Mouse (Mus musculus) hindbrain, embryonic 12.5 days (tissue): ENCODE measurements around the gene Catsper1. TPM values are rescaled to one million over a fixed set of nuclear protein-coding genes. Genes with fewer than 3 reads are reported as not detected.

Source experiments
- ATAC-seq: fragments of 200-750 bp; cut with Nextera tagmentation; 2 replicates; pipeline ENCODE4 v1.8.0; 2017; ENCODE audit warnings: moderate TSS enrichment; ENCODE audit not compliant: low FRiP score
- H3K27ac ChIP-seq: fragments of 300-500 bp; sonication (generic); 2 replicates; pipeline ENCODE4 v1.5.1; 2016; ENCODE audit warnings: mild to moderate bottlenecking
- H3K27me3 ChIP-seq: fragments of 300-500 bp; sonication (generic); 2 replicates; pipeline ENCODE4 v1.6.1; 2016; ENCODE audit warnings: mild to moderate bottlenecking
- H3K36me3 ChIP-seq: fragments of 300-500 bp; sonication (generic); 2 replicates; pipeline ENCODE4 v1.6.1; 2016; ENCODE audit warnings: mild to moderate bottlenecking
- H3K4me1 ChIP-seq: fragments of 300-500 bp; sonication (generic); 2 replicates; pipeline ENCODE4 v1.6.1; 2016
- H3K4me2 ChIP-seq: fragments of 300-500 bp; sonication (generic); replicated peaks from 2 replicates; pipeline ENCODE4 v1.6.1; 2016; ENCODE audit warnings: mild to moderate bottlenecking
- H3K4me3 ChIP-seq: fragments of 300-500 bp; sonication (generic); 2 replicates; pipeline ENCODE4 v1.5.1; 2016; ENCODE audit warnings: mild to moderate bottlenecking
- H3K9ac ChIP-seq: fragments of 300-500 bp; sonication (generic); 2 replicates; pipeline ENCODE4 v1.6.1; 2016; ENCODE audit warnings: mild to moderate bottlenecking, moderate library complexity
- H3K9me3 ChIP-seq: fragments of 300-500 bp; sonication (generic); replicated peaks from 2 replicates; pipeline ENCODE4 v1.6.1; 2016; ENCODE audit warnings: mild to moderate bottlenecking
- WGBS: fragments of 180-500 bp; shearing (Covaris S2); methylation state at CpG from one replicate; pipeline ENCODE4 v1.1.7; 2016; 5-methylcytosine and 5-hydroxymethylcytosine counted together
- polyA plus RNA-seq: library from polyadenylated mRNA; unstranded; fragments of >200 nt; fragmentation: Nextera tagmentation; extraction: Ambion mirVana; gene quantifications from 2 replicates; pipeline ENCODE4 v1.2.1, GENCODE M21; 2016

Catsper1 gene
- polyA plus RNA-seq, 1 experiment from 2014 or later = not detected

DNA sequence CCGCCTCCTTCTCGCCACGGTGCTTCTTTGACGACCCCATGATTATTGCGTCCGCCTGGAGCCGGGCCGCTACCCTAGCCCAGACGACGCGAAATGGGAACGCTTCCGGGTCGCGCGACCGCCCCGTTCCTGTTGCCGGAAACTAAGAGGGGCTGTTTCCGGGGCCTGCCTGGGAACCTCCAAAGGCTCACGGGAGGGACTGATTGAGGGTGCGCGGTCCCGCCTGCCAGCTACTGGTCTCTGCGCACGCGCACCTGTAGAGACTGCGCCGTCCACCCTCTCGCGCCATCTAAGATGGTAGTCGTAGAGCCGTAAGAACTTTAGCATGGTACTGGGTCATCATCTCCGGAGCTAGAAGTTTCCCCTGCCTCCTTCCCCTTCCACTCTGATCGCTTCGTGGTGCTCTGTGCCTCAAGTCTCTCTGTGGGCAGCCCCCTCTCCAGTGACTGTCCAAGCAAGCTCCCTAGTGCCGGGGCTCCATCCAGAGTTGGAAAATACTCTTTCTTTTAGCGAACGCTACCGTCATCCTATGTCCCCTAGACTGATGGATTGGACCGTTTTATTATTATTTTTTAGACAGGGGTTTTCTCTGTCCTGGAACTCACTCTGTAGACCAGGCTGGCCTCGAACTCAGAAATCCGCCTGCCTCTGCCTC, 53.2 kb downstream of the Catsper1 start, which contains the start of gene Sart1:
Gene Sart1 (minus strand): TSS at position 116 of the 655 bp plus-strand sequence.
- H3K36me3 ChIP-seq = peaks cover 13% of the 10 kb centered on the region
- H3K9ac ChIP-seq = peak within 1 kb of the TSS; percentile 98
- H3K9me3 ChIP-seq = no peaks in the 10 kb centered on the region
- no peaks in the 10 kb centered on the region for H3K27me3 ChIP-seq
- H3K4me3 ChIP-seq = peak within 1 kb of the TSS; percentile 100
- peak within 1 kb of the TSS; percentile 89 for H3K27ac ChIP-seq
- 2% methylated on average over 43 of the region's 43 CpGs for WGBS
- H3K4me1 ChIP-seq = peaks cover 31% of the 10 kb centered on the region
- peak within 1 kb of the TSS; percentile 97 for H3K4me2 ChIP-seq
- peak; percentile 95 for ATAC-seq

GRCm38 (mm10) chr19:5389647-5390046, 54.1 kb downstream of the Catsper1 start:
- Histone ChIP-seq H3K27ac (peak overlapping the region; percentile 26; the same call in 1 of the 2 replicates), H3K9me3 (no peaks in the 10 kb centered on the region), H3K4me2 (peak overlapping the region; percentile 97), H3K4me3 (peak overlapping the region; percentile 100), H3K9ac (peak overlapping the region; percentile 79), H3K27me3 (no peaks in the 10 kb centered on the region), H3K36me3 (peaks cover 4% of the 10 kb centered on the region), H3K4me1 (peaks cover 31% of the 10 kb centered on the region)
- 56% methylated on average over 12 of the region's 12 CpGs for WGBS
- ATAC-seq = no peak

GRCm38 (mm10) chr19:5390416-5390815, 54.9 kb downstream of the Catsper1 start:
- no peak for ATAC-seq
- H3K27me3 ChIP-seq = no peaks in the 10 kb centered on the region
- H3K4me3 ChIP-seq = peak overlapping the region; percentile 100
- H3K36me3 ChIP-seq = no peaks in the 10 kb centered on the region
- H3K4me2 ChIP-seq = peak overlapping the region; percentile 97
- H3K9ac ChIP-seq = peak overlapping the region; percentile 79
- peaks cover 31% of the 10 kb centered on the region for H3K4me1 ChIP-seq
- no peak overlapping the region; the same call in 1 of the 2 replicates for H3K27ac ChIP-seq
- 93% methylated on average over 8 of the region's 8 CpGs for WGBS
- H3K9me3 ChIP-seq = no peaks in the 10 kb centered on the region

DNA sequence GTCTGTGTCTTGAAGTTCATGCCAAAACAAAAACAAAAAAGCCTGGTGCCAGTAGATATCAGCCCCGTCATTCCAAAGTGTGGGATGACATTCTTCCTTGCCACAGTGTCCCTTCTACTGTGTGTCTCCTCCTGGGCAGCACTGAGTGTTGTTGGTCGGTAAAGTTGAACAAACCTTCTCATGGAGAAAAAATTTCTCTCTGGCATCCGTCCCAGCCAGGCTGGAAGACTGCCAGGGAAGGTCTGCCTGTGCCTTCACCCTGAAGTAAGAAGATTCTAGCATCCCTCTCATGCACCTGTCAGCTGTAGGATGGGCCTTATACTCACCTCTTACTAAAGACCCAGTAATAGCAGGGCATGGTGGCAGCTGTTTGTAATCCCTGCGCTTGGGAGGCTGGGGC, 57.4 kb downstream of the Catsper1 start:
- no peak overlapping the region for H3K4me2 ChIP-seq
- H3K4me1 ChIP-seq = peaks cover 15% of the 10 kb centered on the region
- no peaks in the 10 kb centered on the region for H3K36me3 ChIP-seq
- H3K27ac ChIP-seq = no peak overlapping the region
- H3K27me3 ChIP-seq = no peaks in the 10 kb centered on the region
- no peak overlapping the region for H3K4me3 ChIP-seq
- H3K9me3 ChIP-seq = no peaks in the 10 kb centered on the region
- no peak overlapping the region for H3K9ac ChIP-seq
- no peak for ATAC-seq
- 72% methylated on average over 4 of the region's 4 CpGs for WGBS

Other genes with a start within 250 kb of the Catsper1 start
- 60.3 and 61.6 TPM in 2 replicates for gene Yif1a, start 247.2 kb upstream of the Catsper1 start, polyA plus RNA-seq
- 213 and 216 TPM in 2 replicates for gene Cnih2, start 237.2 kb upstream of the Catsper1 start, polyA plus RNA-seq
- gene Rab1b, start 228.7 kb upstream of the Catsper1 start, polyA plus RNA-seq = 239 and 242 TPM in 2 replicates
- gene Klc2, start 217.2 kb upstream of the Catsper1 start, polyA plus RNA-seq = 56.1 and 67.3 TPM in 2 replicates
- 36.6 and 38.8 TPM in 2 replicates for gene Pacs1, start 62.6 kb upstream of the Catsper1 start, polyA plus RNA-seq
- 363 and 385 TPM in 2 replicates for gene Sf3b2, start 40.3 kb upstream of the Catsper1 start, polyA plus RNA-seq
- 22.6 and 27.6 TPM in 2 replicates for gene Gal3st3, start 37.4 kb upstream of the Catsper1 start, polyA plus RNA-seq
- 3.0 and 3.6 TPM in 2 replicates for gene Cst6, start 13.8 kb downstream of the Catsper1 start, polyA plus RNA-seq
- 61.2 and 67.0 TPM in 2 replicates for gene Eif1ad, start 31.0 kb downstream of the Catsper1 start, polyA plus RNA-seq
- gene Banf1, start 31.4 kb downstream of the Catsper1 start, polyA plus RNA-seq = 309 and 324 TPM in 2 replicates
- gene Sart1, start 53.0 kb downstream of the Catsper1 start, polyA plus RNA-seq = 106 and 111 TPM in 2 replicates
- 0.86 and 0.98 TPM in 2 replicates for gene Tsga10ip, start 66.8 kb downstream of the Catsper1 start, polyA plus RNA-seq
- 276 and 280 TPM in 2 replicates for gene Drap1, start 89.2 kb downstream of the Catsper1 start, polyA plus RNA-seq
- gene AI837181, start 89.4 kb downstream of the Catsper1 start, polyA plus RNA-seq = 59.0 and 59.6 TPM in 2 replicates
- gene Fosl1, start 111.8 kb downstream of the Catsper1 start, polyA plus RNA-seq = not detected in 2 replicates
- 10.7 and 11.0 TPM in 2 replicates for gene Ccdc85b, start 122.2 kb downstream of the Catsper1 start, polyA plus RNA-seq
- 133 and 144 TPM in 2 replicates for gene Fibp, start 124.9 kb downstream of the Catsper1 start, polyA plus RNA-seq
- gene Ctsw, start 132.8 kb downstream of the Catsper1 start, polyA plus RNA-seq = 3.7 and 4.3 TPM in 2 replicates
- 75.3 and 81.0 TPM in 2 replicates for gene Efemp2, start 138.2 kb downstream of the Catsper1 start, polyA plus RNA-seq
- gene Mus81, start 152.7 kb downstream of the Catsper1 start, polyA plus RNA-seq = 43.3 and 45.4 TPM in 2 replicates
- gene Cfl1, start 154.7 kb downstream of the Catsper1 start, polyA plus RNA-seq = 3,169 and 3,299 TPM in 2 replicates
- 0.23 and 0.56 TPM in 2 replicates for gene 1700020D05Rik, start 168.0 kb downstream of the Catsper1 start, polyA plus RNA-seq
- gene Snx32, start 174.8 kb downstream of the Catsper1 start, polyA plus RNA-seq = 38.3 and 42.2 TPM in 2 replicates
- gene Ovol1, start 224.9 kb downstream of the Catsper1 start, polyA plus RNA-seq = 0.18 and 0.19 TPM in 2 replicates
- gene Ap5b1, start 232.3 kb downstream of the Catsper1 start, polyA plus RNA-seq = 2.6 and 3.2 TPM in 2 replicates